Mouse (Mus musculus) urinary bladder, postnatal 36 days (tissue): ENCODE data around the gene Zfp978.
A peak's percentile ranks its signal among the peaks of the same experiment; 100 is the strongest.
"Not testable (repeated sequence)": the region's sequence is repeated elsewhere in the genome, so short reads cannot be mapped to it uniquely, and the experiment has no call there.

Source experiments
- DNase-seq, 2 experiments: peaks; one replicate each; pipeline ENCODE4 v3.0.0; 2022; ENCODE audit warnings: low spot score in 2 of 2, mixed read lengths in 1 of 2

Gene Zfp978

DNA sequence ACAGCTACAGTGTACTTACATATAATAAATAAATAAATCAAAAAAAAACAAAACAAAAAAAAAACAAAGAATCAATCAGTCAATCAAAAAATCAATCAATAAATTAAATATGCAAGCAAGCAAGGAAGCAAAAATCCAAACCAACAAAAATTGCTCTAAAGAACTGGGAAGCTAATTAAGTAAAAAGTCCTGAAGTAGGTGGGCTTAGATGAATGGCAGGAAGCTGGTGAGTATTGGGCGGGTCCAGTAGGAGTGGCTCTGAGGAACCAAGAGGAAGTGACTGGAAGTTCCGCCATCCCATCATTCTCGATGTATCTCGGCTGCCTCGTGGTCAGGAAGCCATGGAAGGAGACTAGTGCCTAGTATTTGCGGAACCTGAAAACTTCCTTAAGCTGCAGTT, at the start of gene Zfp978:
Zfp978 (plus strand) TSS at position 301 of the 400 bp plus-strand sequence.
- not testable (repeated sequence) for DNase-seq

GRCm38 (mm10) chr4:147335036-147335690, 25.9 kb upstream of the Zfp978 start:
- DNase-seq, result not testable (repeated sequence)

DNA sequence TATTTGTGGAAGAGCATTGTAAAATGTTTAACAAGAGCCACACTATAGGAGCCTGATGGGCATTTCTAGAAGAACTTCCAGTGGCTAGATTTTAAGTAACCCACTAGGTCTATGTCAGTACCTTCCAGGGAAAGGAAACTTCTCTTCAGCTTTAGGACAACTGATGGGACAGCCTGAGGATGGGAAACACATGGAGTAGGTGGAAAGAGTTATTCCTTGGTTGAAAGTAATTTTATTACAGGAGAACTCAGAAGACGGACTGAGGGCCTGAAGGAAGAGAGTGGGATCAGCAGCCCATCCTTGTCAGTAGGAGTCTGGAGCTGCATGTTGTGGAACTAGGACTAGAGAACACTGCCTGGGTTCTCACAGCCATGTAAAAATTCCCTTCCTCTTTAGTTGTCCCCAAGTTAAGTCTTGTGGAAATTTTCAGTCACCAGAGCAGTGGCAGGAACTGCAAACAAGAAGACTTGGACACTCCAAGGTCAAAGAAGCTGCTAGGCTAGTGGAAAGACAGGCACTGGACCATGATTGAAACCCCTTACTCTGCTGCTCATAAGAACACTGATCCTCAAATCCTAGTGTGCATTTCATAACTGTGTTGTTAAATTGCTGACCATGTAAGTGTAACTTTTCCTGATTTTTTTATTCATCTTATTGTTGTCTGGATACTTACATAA, 25.3 kb upstream of the Zfp978 start:
- not testable (repeated sequence) for DNase-seq

DNA sequence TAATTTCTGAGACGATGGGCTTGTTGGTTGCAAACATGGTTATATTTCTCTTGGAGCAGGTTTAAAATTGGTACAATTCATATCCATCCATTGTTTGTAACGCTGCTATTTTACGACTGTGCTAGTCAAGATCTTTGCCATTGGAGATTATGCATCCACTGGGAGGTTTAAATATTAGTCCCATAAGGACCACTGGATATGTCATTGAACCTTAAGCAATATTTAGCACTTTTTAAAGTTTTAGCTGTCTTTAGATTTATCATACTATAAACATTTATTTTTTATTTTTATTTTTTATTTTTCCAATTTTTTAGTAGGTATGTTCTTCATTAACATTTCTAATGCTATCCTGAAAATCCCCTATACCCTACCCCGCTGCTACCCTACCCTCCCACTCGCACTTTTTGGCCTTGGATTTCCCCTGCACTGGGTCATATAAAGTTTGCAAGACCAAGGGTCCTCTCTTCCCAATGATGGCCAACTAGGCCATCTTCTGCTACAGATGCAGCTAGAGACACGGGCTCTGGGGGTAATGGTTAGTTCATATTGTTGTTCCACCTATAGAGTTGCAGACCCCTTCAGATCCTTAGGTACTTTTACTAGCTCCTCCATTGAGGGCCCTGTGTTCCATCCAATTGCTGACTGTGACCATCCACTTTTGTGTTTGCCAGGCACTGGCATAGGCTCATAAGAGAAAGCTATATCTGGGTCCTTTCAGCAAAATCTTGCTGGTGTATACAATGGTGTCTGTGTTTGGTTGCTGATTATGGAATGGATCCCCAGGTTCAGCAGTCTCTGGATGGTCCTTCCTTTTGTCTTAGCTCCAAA, 24.5 kb upstream of the Zfp978 start:
- DNase-seq, result peak in 1 of 2 experiments; percentile 16

GRCm38 (mm10) chr4:147337520-147337919, 23.6 kb upstream of the Zfp978 start:
- not testable (repeated sequence) for DNase-seq

DNA sequence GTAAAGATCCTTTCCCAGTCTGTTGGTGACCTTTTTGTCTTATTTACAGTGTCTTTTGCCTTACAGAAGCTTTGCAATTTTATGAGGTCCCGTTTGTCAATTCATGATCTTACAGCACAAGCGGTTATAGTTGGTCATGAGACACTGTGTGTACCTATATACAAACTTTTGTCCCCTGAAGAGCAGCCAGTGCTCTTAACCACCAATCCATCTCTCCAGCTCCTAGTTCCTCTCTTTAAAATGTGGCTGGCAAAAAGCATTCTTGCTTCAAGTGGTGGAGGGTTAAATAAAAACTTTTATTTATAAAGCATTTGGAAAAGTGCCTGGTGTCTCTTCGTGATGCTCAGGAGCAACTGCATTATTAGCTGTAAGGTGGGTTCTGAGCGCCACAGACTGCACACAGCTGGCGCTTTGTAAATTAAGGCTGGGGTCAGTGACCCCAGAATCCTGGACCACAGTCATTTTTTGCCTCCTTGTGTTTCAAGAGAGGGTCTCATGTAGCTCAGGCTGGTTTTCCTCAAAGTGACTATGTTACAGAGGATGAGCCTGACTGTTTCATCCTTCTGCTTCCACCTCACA, 23.0 kb upstream of the Zfp978 start:
- DNase-seq, result no peak

DNA sequence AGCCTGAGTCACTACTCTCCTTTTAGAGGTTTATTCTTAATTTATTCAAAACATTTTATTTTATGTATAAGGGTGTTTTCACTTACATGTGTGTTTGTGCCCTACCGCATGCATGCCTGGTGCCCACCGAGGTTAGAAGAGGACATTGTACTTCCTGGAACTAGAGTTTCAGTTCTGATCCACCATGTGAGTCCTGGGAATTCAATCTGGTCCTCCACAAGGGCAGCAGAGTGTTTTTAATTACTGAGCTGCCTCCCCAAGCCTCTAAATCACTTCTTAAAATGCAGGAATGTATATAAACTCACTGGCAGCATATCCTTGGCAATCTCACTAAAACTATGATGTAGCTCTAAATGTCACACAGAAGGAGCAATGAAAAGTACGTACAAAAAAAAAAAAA, 22.4 kb upstream of the Zfp978 start:
- DNase-seq, result not testable (repeated sequence)

- peak in 1 of 2 experiments; percentile 18 for DNase-seq
Measured at GRCm38 (mm10) chr4:147339601-147340219, 21.4 kb upstream of the Zfp978 start.

- not testable (repeated sequence) for DNase-seq
Measured at GRCm38 (mm10) chr4:147340236-147340635, 20.9 kb upstream of the Zfp978 start.

GRCm38 (mm10) chr4:147340876-147341275, 20.2 kb upstream of the Zfp978 start:
- not testable (repeated sequence) for DNase-seq

GRCm38 (mm10) chr4:147343042-147343908, 17.8 kb upstream of the Zfp978 start:
- not testable (repeated sequence) for DNase-seq

GRCm38 (mm10) chr4:147345061-147345554, 16.0 kb upstream of the Zfp978 start:
- not testable (repeated sequence) for DNase-seq

- not testable (repeated sequence) for DNase-seq
Measured at GRCm38 (mm10) chr4:147346361-147347035, 14.6 kb upstream of the Zfp978 start.

DNA sequence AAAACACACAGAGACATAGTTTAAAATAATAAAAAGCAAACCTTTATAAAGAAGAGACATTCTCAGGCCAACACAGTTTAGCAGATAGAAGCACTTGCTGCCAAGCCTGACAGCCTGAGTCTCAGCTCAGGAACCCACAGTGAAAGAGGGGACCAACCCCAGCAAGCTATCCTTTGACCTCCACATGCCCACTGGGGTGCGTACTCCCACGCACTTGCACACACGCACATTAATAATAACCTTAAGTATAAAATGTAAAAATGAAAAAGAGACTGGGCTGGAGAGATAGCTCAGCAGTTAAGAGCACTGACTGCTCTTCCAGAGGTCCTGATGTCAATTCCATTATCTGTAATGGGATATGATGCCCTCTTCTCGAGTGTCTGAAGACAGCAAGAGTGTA, 13.8 kb upstream of the Zfp978 start:
- DNase-seq, result not testable (repeated sequence)

DNA sequence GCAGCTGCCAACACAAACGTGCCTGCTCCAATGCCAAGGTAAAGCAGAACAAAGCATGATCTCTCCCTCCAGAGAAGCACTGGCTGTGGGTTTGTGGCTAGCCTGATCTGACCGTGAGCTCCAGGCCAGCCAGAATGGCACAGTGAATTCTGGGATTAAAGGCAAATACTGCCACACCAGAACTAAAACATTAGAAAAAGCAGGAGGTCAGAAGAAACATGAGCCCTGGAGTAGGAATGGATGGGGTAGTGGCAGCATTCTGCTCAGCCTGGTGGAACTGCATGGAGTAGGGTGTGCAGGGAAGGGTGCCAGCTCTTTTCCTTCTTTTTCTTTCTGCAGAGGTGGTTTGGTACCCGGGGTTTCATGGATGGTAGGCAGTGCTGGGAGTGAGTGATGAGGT, 13.2 kb upstream of the Zfp978 start:
- not testable (repeated sequence) for DNase-seq

DNA sequence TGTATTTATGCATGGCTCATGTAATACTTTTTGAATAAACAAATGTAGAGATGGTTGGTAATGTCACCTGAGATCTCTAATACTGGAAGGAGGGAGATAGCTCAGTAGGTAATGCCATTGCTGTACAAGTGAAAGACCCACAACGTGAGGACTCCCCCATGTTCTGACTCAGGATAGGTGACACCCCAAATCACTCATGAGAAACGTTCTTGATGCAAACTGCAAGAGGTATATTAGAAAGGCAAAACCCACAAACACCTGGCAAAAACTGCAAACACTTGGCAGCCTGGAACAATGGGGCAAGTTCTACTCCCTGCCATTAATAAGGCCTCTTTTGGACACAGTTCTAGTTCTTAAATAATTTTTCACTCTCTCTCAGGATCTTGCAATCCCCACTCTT, 12.7 kb upstream of the Zfp978 start:
- not testable (repeated sequence) for DNase-seq

DNA sequence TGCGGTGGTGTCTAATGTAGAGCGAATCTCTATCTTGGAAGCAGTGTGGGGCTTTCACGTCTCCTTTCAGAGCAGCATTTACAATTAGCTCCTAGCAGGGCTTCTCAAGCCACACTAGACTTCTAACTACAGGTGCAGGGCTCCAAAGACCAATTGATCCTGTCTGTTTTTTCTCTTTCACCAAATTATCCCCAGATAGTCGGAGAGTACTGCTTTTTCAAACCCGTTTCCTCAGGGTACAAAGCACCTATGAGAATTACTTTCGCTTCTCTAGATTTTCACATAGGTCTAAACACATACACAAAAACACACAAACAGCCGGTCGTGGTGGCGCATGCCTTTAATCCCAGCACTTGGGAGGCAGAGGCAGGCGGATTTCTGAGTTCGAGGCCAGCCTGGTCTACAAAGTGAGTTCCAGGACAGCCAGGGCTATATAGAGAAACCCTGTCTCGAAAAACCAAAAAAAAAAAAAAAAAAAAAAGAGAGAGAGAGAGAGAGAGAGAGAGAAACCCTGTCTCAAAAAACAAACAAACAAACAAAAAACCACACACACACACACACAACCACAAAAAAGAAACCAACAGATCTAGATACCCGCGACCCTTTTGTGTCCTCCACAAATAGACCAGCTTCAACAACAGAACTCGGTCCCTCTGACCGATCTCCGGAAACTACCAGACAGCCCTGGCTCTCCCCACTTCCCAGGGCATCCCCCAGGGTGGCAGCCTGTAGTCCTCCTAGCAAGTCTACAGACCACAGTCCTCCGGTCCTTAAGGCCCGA, 12.0 kb upstream of the Zfp978 start:
- DNase-seq, result peak in 1 of 2 experiments; percentile 19

- DNase-seq, result not testable (repeated sequence)
Measured at GRCm38 (mm10) chr4:147349687-147350415, 11.3 kb upstream of the Zfp978 start.
